Mouse (Mus musculus) mammary gland, adult 2 months (tissue): ENCODE measurements around the gene Calcoco1. TPM values are rescaled to one million over a fixed set of nuclear protein-coding genes. Genes with fewer than 3 reads are reported as not detected.

Source experiments
- polyA plus RNA-seq: library from polyadenylated mRNA; depleted of rRNA; stranded (reverse); fragments of >200 nt; gene quantifications from 2 replicates; pipeline ENCODE4 v1.2.3, GENCODE M21; 2012; ENCODE audit warnings: low replicate concordance; rRNA removed

Gene Calcoco1
- 47.3 and 82.5 TPM in 2 replicates for polyA plus RNA-seq

DNA sequence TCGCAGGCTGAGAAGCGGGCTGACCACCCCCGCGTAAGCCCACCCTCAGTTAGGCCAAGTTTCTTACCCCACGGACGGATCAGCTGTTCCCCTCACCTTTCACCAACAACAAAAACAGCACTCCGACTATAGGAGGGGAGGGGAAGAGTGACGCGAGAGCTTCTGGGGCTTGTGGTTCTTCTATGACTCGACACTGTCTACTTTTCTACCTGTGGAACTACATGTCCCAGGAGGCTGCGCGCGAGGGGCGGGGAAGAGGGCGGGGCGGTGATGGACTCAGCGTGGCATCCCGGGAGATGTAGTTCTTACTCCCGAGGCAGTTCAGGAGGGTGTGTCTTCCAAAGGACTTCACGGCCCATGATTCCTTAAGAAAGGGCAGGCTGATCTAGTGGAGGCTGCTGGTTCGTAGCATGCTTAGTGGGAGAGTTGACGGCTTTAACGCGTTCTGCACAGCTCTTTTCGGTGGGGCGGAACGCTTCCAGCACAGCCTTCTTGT lies at the start of gene Calcoco1:
Gene Calcoco1, minus strand, starts transcription at position 199 of the 496 bp plus-strand sequence.

DNA sequence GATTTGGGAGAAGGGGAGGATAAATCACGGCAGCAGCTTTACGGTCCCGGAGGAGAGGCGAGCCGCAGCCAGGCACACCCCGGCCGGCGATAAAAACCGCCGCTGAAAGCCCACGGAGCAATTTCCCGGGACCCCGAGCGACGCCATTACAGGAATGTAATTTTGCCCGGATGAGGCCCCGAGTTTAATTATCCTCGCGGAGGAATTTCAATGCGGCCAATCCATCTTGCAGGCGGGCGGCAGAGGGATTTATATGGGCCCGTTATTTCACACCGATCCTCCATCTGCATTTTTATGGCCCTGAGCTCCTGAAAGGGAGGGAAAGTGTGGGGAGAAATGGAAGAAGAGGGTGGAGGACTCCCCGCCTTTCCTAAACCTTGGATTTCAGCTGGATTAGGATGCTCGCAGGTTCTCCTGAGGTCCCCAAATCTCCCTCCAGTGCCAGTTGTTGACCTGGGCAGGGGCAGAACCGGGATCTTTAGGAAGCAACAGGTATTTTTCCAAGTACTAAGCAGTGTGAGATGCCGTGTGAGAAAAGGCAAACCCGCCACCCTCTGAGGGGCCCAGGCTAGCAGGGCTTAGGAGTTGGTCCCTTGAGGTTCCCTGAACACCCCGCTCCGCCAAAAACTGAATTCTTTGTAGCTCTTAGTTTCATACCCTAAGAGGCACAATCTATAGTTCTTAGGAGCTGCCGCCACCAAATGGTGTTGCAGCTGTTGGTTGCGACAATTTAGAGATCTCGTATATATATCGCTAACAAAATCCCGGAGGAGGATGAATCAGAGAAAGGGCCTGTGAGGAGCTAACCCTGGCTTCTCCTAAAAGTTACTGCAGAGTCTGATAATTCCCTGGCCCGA lies 49.5 kb downstream of the Calcoco1 start, which contains the start of gene Atp5g2:
Gene Atp5g2, minus strand, starts transcription at position 138 of the 857 bp plus-strand sequence.

Other genes starting within 250 kb of the Calcoco1 start
- not detected in 2 replicates for gene Gm10337, start 218.5 kb downstream of the Calcoco1 start, polyA plus RNA-seq
- gene Map3k12, start 205.1 kb downstream of the Calcoco1 start, polyA plus RNA-seq, result 10.0 and 11.0 TPM in 2 replicates
- 69.0 and 82.6 TPM in 2 replicates for gene Tarbp2, start 204.0 kb downstream of the Calcoco1 start, polyA plus RNA-seq
- 9.0 and 11.3 TPM in 2 replicates for gene Npff, start 197.2 kb downstream of the Calcoco1 start, polyA plus RNA-seq
- 0.29 TPM in 1 of 2 replicates, not detected in the other for gene Gm28047, start 97.1 kb downstream of the Calcoco1 start, polyA plus RNA-seq
- 99.1 and 202 TPM in 2 replicates for gene Atf7, start 96.7 kb downstream of the Calcoco1 start, polyA plus RNA-seq
- 329 and 421 TPM in 2 replicates for gene Atp5g2, start 49.8 kb downstream of the Calcoco1 start, polyA plus RNA-seq
- 0.06 TPM in 1 of 2 replicates, not detected in the other for gene Hoxc13, start 198.9 kb upstream of the Calcoco1 start, polyA plus RNA-seq
- not detected in 2 replicates for gene Hoxc12, start 214.6 kb upstream of the Calcoco1 start, polyA plus RNA-seq
- 0.13 TPM in 1 of 2 replicates, not detected in the other for gene Hoxc11, start 232.2 kb upstream of the Calcoco1 start, polyA plus RNA-seq
- 5.7 and 16.2 TPM in 2 replicates for gene Hoxc10, start 244.6 kb upstream of the Calcoco1 start, polyA plus RNA-seq
- gene Hoxc5, start 245.3 kb upstream of the Calcoco1 start, polyA plus RNA-seq, result 6.7 and 10.3 TPM in 2 replicates